Mouse (Mus musculus): ENCODE data around the gene Osbp2. TPM values are rescaled to one million over a fixed set of nuclear protein-coding genes. Genes with fewer than 3 reads are reported as not detected.

Gene Osbp2
- polyA plus RNA-seq, 1 experiment from 2014 or later, result 2.4 TPM

- no peak overlapping the region for H3K4me3 ChIP-seq (ENCODE audit: low read depth, low read length)
- WGBS, result 86% methylated on average over 17 of the region's 17 CpGs
- no peaks in the 10 kb centered on the region for H3K4me1 ChIP-seq (ENCODE audit: control insufficient read depth, insufficient read depth, low read length)
- H3K27ac ChIP-seq (ENCODE audit: low read depth, low read length), result no peak overlapping the region
- no peak overlapping the region for H3K4me2 ChIP-seq (ENCODE audit: low read depth)
- ATAC-seq (ENCODE audit: insufficient read depth, low FRiP score, low TSS enrichment) (no peak), DNase-seq (ENCODE audit: low spot score) (no peak)
- H3K36me3 ChIP-seq (ENCODE audit: control insufficient read depth, insufficient read depth, low read length), result no peaks in the 10 kb centered on the region
- H3K9ac ChIP-seq (ENCODE audit: low read length), result no peak overlapping the region
- no peaks in the 10 kb centered on the region for H3K9me3 ChIP-seq (ENCODE audit: control insufficient read depth, low read length)
- H3K27me3 ChIP-seq (ENCODE audit: control insufficient read depth, insufficient read depth, low read length), result no peaks in the 10 kb centered on the region
These were observed 19.6 kb downstream of the Osbp2 start for GRCm38 (mm10) chr11:3843943-3844734.

DNA sequence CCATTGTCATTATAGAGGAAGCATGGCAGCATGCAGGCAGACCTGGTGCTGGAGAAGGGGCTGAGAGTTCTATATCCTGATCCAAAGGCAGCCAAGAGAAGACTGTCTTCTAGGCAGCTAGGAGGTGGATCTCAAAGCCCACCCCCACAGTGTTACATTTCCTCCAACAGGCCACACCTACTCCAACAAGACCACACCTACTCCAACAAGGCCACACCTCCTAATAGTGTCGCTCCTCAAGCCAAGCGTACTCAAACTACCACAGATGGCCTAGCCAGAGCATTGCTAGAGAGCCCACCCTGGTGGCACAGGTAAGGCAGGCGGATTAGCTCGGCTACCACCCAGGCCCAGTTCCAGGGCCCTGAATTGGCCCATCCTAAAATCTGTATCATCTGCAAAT lies 28.4 kb downstream of the Osbp2 start:
- H3K4me3 ChIP-seq (ENCODE audit: low read depth, low read length), result no peak overlapping the region
- H3K4me1 ChIP-seq (ENCODE audit: control insufficient read depth, insufficient read depth, low read length), result no peaks in the 10 kb centered on the region
- H3K9ac ChIP-seq (ENCODE audit: low read length), result no peak overlapping the region
- DNase-seq (ENCODE audit: low spot score) (no peak), ATAC-seq (ENCODE audit: insufficient read depth, low FRiP score, low TSS enrichment) (no peak)
- no peak overlapping the region for H3K27ac ChIP-seq (ENCODE audit: low read depth, low read length)
- no peaks in the 10 kb centered on the region for H3K27me3 ChIP-seq (ENCODE audit: control insufficient read depth, insufficient read depth, low read length)
- no peaks in the 10 kb centered on the region for H3K9me3 ChIP-seq (ENCODE audit: control insufficient read depth, low read length)
- no peaks in the 10 kb centered on the region for H3K36me3 ChIP-seq (ENCODE audit: control insufficient read depth, insufficient read depth, low read length)
- H3K4me2 ChIP-seq (ENCODE audit: low read depth), result no peak overlapping the region
- 67% methylated on average over 4 of the region's 4 CpGs for WGBS

- Histone ChIP-seq H3K4me1 (ENCODE audit: control insufficient read depth, insufficient read depth, low read length) (no peaks in the 10 kb centered on the region), H3K9ac (ENCODE audit: low read length) (no peak overlapping the region), H3K4me3 (ENCODE audit: low read depth, low read length) (no peak overlapping the region), H3K9me3 (ENCODE audit: control insufficient read depth, low read length) (no peaks in the 10 kb centered on the region), H3K4me2 (ENCODE audit: low read depth) (no peak overlapping the region), H3K36me3 (ENCODE audit: control insufficient read depth, insufficient read depth, low read length) (no peaks in the 10 kb centered on the region), H3K27ac (ENCODE audit: low read depth, low read length) (no peak overlapping the region), H3K27me3 (ENCODE audit: control insufficient read depth, insufficient read depth, low read length) (no peaks in the 10 kb centered on the region)
- WGBS, result 52% methylated on average over 12 of the region's 13 CpGs
- peak; percentile 33 for DNase-seq (ENCODE audit: low spot score)
- no peak for ATAC-seq (ENCODE audit: insufficient read depth, low FRiP score, low TSS enrichment)
These were observed 29.1 kb downstream of the Osbp2 start for GRCm38 (mm10) chr11:3834421-3835098.

GRCm38 (mm10) chr11:3833544-3834420 lies 29.9 kb downstream of the Osbp2 start:
- Histone ChIP-seq H3K36me3 (ENCODE audit: control insufficient read depth, insufficient read depth, low read length) (no peaks in the 10 kb centered on the region), H3K9me3 (ENCODE audit: control insufficient read depth, low read length) (no peaks in the 10 kb centered on the region), H3K4me3 (ENCODE audit: low read depth, low read length) (no peak overlapping the region), H3K27me3 (ENCODE audit: control insufficient read depth, insufficient read depth, low read length) (no peaks in the 10 kb centered on the region), H3K4me1 (ENCODE audit: control insufficient read depth, insufficient read depth, low read length) (no peaks in the 10 kb centered on the region), H3K27ac (ENCODE audit: low read depth, low read length) (no peak overlapping the region), H3K4me2 (ENCODE audit: low read depth) (no peak overlapping the region), H3K9ac (ENCODE audit: low read length) (no peak overlapping the region)
- ATAC-seq (ENCODE audit: insufficient read depth, low FRiP score, low TSS enrichment) (no peak), DNase-seq (ENCODE audit: low spot score) (no peak)
- 41% methylated on average over 21 of the region's 21 CpGs for WGBS

DNA sequence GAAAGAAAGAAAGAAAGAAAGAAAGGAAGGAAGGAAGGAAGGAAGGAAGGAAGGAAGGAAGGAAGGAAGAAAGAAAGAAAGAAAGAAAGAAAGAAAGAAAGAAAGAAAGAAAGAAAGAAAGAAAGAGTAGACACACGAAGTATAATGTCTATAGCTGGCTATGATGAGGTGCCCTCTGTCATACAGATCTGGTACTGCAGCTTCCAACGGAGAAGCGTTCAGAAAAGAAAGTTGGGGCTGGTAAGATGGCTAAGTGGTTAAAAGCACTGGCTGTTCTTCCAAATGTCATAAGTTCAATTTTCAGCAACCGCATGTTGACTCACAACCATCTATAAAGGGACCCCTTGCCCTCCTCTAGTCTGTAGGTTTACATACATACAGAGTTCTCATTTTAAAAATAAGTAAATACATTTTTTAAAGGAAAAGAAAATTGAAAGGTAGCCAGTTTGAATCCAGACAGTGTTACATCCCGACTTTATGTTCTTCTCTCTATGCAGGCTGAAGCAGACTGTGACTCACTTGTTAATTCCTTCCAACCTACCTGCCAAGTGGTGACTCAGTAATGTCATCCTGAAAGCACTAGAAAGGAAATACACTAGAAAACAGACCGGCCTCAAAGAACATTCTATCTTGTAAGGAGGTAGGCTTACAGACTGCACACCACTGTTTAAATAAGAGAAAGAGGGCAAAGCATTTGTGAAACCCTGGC lies 31.4 kb downstream of the Osbp2 start:
- no peak for DNase-seq (ENCODE audit: low spot score)

DNA sequence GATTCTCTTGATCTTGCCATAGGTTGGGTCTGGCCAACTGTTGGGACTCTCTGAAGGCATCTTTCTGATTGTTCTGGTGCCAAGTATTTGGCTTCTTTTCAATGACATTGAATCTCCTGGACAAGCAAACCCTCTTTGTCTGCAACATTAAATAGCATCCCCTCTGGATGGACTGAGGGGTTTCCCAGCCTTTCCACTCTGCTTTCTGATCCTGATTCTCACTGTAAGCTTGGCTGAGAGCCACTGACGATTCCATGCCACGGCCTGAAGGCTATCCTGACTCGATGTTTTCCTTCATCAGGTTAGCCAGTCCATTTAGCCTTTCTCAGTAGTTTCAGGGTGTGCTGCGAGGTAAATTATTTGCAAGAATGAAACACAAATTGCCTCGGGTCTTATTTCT lies 34.0 kb downstream of the Osbp2 start:
- Histone ChIP-seq H3K36me3 (ENCODE audit: control insufficient read depth, insufficient read depth, low read length) (no peaks in the 10 kb centered on the region), H3K27ac (ENCODE audit: low read depth, low read length) (no peak overlapping the region), H3K9ac (ENCODE audit: low read length) (no peak overlapping the region), H3K4me3 (ENCODE audit: low read depth, low read length) (no peak overlapping the region), H3K4me1 (ENCODE audit: control insufficient read depth, insufficient read depth, low read length) (no peaks in the 10 kb centered on the region), H3K27me3 (ENCODE audit: control insufficient read depth, insufficient read depth, low read length) (no peaks in the 10 kb centered on the region), H3K9me3 (ENCODE audit: control insufficient read depth, low read length) (no peaks in the 10 kb centered on the region), H3K4me2 (ENCODE audit: low read depth) (no peak overlapping the region)
- ATAC-seq (ENCODE audit: insufficient read depth, low FRiP score, low TSS enrichment) (no peak), DNase-seq (ENCODE audit: low spot score) (no peak)
- WGBS, result 87% methylated on average over 5 of the region's 5 CpGs

More for the DNA sequence above, 31.4 kb downstream of the Osbp2 start:
- Histone ChIP-seq H3K27ac (ENCODE audit: low read depth, low read length) (no peak overlapping the region), H3K4me1 (ENCODE audit: control insufficient read depth, insufficient read depth, low read length) (no peaks in the 10 kb centered on the region), H3K9me3 (ENCODE audit: control insufficient read depth, low read length) (no peaks in the 10 kb centered on the region), H3K4me3 (ENCODE audit: low read depth, low read length) (no peak overlapping the region), H3K27me3 (ENCODE audit: control insufficient read depth, insufficient read depth, low read length) (no peaks in the 10 kb centered on the region), H3K4me2 (ENCODE audit: low read depth) (no peak overlapping the region), H3K36me3 (ENCODE audit: control insufficient read depth, insufficient read depth, low read length) (no peaks in the 10 kb centered on the region), H3K9ac (ENCODE audit: low read length) (no peak overlapping the region)
- WGBS, result 53% methylated on average over 6 of the region's 6 CpGs
- ATAC-seq (ENCODE audit: insufficient read depth, low FRiP score, low TSS enrichment), result no peak

GRCm38 (mm10) chr11:3824138-3824537 lies 39.6 kb downstream of the Osbp2 start:
- Histone ChIP-seq H3K9me3 (ENCODE audit: control insufficient read depth, low read length) (no peaks in the 10 kb centered on the region), H3K4me1 (ENCODE audit: control insufficient read depth, insufficient read depth, low read length) (no peaks in the 10 kb centered on the region), H3K4me2 (ENCODE audit: low read depth) (no peak overlapping the region), H3K9ac (ENCODE audit: low read length) (no peak overlapping the region), H3K4me3 (ENCODE audit: low read depth, low read length) (no peak overlapping the region), H3K36me3 (ENCODE audit: control insufficient read depth, insufficient read depth, low read length) (no peaks in the 10 kb centered on the region), H3K27me3 (ENCODE audit: control insufficient read depth, insufficient read depth, low read length) (no peaks in the 10 kb centered on the region), H3K27ac (ENCODE audit: low read depth, low read length) (no peak overlapping the region)
- WGBS, result 81% methylated on average over 5 of the region's 5 CpGs
- ATAC-seq (ENCODE audit: insufficient read depth, low FRiP score, low TSS enrichment) (no peak), DNase-seq (ENCODE audit: low spot score) (no peak)

DNA sequence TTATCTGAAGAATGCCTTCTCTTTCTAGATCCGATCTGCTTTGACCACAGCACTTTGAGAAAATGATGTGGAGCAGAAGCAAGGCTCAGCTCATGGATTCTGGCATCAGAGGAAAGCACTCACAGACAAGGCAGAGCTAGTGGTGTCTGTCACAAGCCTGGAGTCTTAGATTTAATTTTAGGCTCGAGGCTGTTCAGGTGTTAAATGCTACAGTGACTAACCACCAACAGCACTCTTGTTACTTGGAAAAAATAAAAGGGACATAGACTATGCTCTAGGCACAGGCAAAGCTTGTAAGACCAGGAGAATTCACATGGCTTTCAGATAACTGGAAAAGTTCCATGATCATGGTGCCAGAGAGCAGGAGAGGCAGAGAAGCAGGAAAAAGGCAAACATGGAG lies 40.3 kb downstream of the Osbp2 start:
- H3K9me3 ChIP-seq (ENCODE audit: control insufficient read depth, low read length), result no peaks in the 10 kb centered on the region
- no peak overlapping the region for H3K27ac ChIP-seq (ENCODE audit: low read depth, low read length)
- ATAC-seq (ENCODE audit: insufficient read depth, low FRiP score, low TSS enrichment) (no peak), DNase-seq (ENCODE audit: low spot score) (no peak)
- no peak overlapping the region for H3K9ac ChIP-seq (ENCODE audit: low read length)
- no peak overlapping the region for H3K4me2 ChIP-seq (ENCODE audit: low read depth)
- H3K4me1 ChIP-seq (ENCODE audit: control insufficient read depth, insufficient read depth, low read length), result no peaks in the 10 kb centered on the region
- no peak overlapping the region for H3K4me3 ChIP-seq (ENCODE audit: low read depth, low read length)
- no peaks in the 10 kb centered on the region for H3K27me3 ChIP-seq (ENCODE audit: control insufficient read depth, insufficient read depth, low read length)
- WGBS, result 71% methylated on average over 2 of the region's 2 CpGs
- no peaks in the 10 kb centered on the region for H3K36me3 ChIP-seq (ENCODE audit: control insufficient read depth, insufficient read depth, low read length)

Data from neural tube, embryonic 11.5 days (tissue).